Mouse (Mus musculus) myocyte (in vitro differentiated cells): Measurements from ENCODE around the gene Prnp.

ENCODE experiments used
- CEBPB ChIP-seq: IDR thresholded peaks from 2 replicates; pipeline ENCODE4 v1.6.1; 2011; ENCODE audit warnings: mild to moderate bottlenecking, moderate library complexity; ENCODE audit not compliant: poor library complexity, insufficient read depth, severe bottlenecking
- E2F4 ChIP-seq: IDR thresholded peaks from one replicate; pipeline ENCODE4 v1.6.1; 2011; ENCODE audit warnings: mild to moderate bottlenecking, control low read depth, moderate library complexity; ENCODE audit not compliant: insufficient read depth
- MAX ChIP-seq: IDR thresholded peaks from one replicate; pipeline ENCODE4 v1.6.1; 2011; ENCODE audit warnings: low read depth, mild to moderate bottlenecking, control low read depth
- MYOD1 ChIP-seq, 3 experiments: IDR thresholded peaks; one replicate each; pipeline ENCODE4 v1.6.1; 2011; ENCODE audit warnings: control low read depth in 2 of 3, low read depth in 2 of 3, mild to moderate bottlenecking in 2 of 3, moderate library complexity in 1 of 3; ENCODE audit not compliant: insufficient read length in 2 of 3, control insufficient read depth in 1 of 3
- MYOG ChIP-seq, 3 experiments: IDR thresholded peaks; one replicate each; pipeline ENCODE4 v1.6.1; 2011; ENCODE audit warnings: control low read depth in 2 of 3, low read depth in 2 of 3, mild to moderate bottlenecking in 2 of 3; ENCODE audit not compliant: insufficient read length in 2 of 3, control insufficient read depth in 1 of 3, insufficient read depth in 1 of 3
- POLR2A ChIP-seq: IDR thresholded peaks from one replicate; pipeline ENCODE4 v1.6.1; 2011; ENCODE audit warnings: low read depth, mild to moderate bottlenecking, control low read depth, moderate library complexity; ENCODE audit not compliant: insufficient read length
- POLR2AphosphoS2 ChIP-seq: IDR thresholded peaks from one replicate; pipeline ENCODE4 v1.6.1; 2011; ENCODE audit warnings: low read depth, control low read depth; ENCODE audit not compliant: insufficient read length
- TCF12 ChIP-seq: IDR thresholded peaks from one replicate; pipeline ENCODE4 v1.6.1; 2011; ENCODE audit warnings: mild to moderate bottlenecking, control low read depth; ENCODE audit not compliant: poor library complexity, insufficient read depth, severe bottlenecking
- TCF3 ChIP-seq: IDR thresholded peaks from one replicate; pipeline ENCODE4 v1.6.1; 2011; ENCODE audit warnings: low read depth, control low read depth; ENCODE audit not compliant: insufficient read length
- USF1 ChIP-seq: IDR thresholded peaks from one replicate; pipeline ENCODE4 v1.6.1; 2011; ENCODE audit warnings: low read depth, mild to moderate bottlenecking, control low read depth, moderate library complexity

DNA sequence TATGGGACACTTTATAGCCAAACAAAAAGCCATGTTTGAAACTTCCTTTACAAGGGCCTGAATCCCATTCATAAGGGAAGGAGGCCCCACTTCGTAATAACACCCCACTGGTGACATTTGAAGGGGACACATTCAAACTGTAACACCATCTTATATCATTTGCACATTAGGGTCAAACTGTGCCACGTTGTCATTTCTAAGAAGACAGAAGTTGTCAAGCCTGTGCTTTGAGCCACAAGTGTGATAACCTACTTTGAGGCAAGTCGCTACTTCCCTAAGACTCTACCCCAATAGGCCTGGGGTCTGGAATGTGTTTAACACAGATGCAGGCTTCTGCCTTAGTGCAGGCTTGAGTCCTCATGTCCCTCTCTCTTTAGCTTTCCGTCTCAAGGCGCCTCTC, 2.4 kb upstream of the Prnp start:
- TF ChIP-seq POLR2A (no peak), MYOD1 (IDR thresholded peaks at IDR 0.05; ENCODE audit: control insufficient read depth in 1 of 3, insufficient read length in 2 of 3, low read depth in 2 of 3) (no peak), E2F4 (no peak), USF1 (no peak), MYOG (IDR thresholded peaks at IDR 0.05; ENCODE audit: control insufficient read depth in 1 of 3, insufficient read depth in 1 of 3, insufficient read length in 2 of 3, low read depth in 2 of 3) (no peak), POLR2AphosphoS2 (no peak), CEBPB (no peak), TCF12 (no peak), TCF3 (no peak), MAX (no peak)
